Mouse (Mus musculus) left cerebral cortex, adult 18-20 months (tissue): ENCODE measurements around the gene H2-DMb2. TPM values are rescaled to one million over a fixed set of nuclear protein-coding genes. Genes with fewer than 3 reads are reported as not detected.
A peak's percentile ranks its signal among the peaks of the same experiment; 100 is the strongest.

Source experiments
- DNase-seq, 2 experiments: peaks; one replicate each; pipeline ENCODE4 v3.0.0; 2021 to 2022; ENCODE audit warnings: low spot score in 2 of 2, mixed read lengths in 1 of 2
- total RNA-seq, 2 experiments: library from RNA; stranded (reverse); gene quantifications; 2 replicates each; pipeline ENCODE4 v1.2.3; 2021

H2-DMb2 gene
- total RNA-seq, 2 experiments from 2014 or later, result 1.2 to 1.8 TPM

- peak in 1 of 2 experiments; percentile 50 for DNase-seq
Measured at GRCm38 (mm10) chr17:34118113-34118872, 24.8 kb upstream of the H2-DMb2 start.

GRCm38 (mm10) chr17:34118873-34119248 lies 24.2 kb upstream of the H2-DMb2 start:
- DNase-seq, result no peak

- DNase-seq, result peak; percentile 98
Measured at GRCm38 (mm10) chr17:34119249-34120179, 23.6 kb upstream of the H2-DMb2 start, which contains the start of gene H2-DMa. TSS of gene H2-DMa (plus strand) at chr17:34119541.

DNA sequence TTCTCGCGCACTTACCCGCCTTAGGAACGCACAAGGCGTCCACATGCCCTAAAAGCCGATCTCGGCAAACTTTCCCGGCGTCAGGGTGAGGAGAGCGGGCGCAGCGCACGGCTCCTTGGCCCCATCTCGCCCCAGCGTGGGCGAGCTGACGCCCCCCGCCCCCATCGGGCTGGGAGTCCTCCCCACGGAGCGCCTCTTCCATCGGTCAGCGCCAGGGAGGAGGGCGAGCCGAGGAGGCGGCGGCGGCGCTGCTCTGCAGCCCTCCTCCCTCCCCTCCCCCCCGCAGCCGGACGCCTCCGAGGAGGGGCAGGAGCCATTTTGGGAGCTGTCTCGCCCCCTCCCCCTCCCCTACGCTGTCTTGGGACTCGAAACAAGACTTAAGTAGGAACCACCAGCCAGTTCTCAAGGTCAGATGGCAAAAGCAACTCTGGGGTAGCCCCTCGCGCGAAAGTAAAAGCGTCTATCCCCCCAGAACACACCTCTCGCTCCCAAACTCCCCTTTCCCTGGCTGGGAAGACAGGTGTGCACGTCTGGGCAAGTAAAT lies 22.9 kb upstream of the H2-DMb2 start:
- DNase-seq, result peak; percentile 85 to 89

DNA sequence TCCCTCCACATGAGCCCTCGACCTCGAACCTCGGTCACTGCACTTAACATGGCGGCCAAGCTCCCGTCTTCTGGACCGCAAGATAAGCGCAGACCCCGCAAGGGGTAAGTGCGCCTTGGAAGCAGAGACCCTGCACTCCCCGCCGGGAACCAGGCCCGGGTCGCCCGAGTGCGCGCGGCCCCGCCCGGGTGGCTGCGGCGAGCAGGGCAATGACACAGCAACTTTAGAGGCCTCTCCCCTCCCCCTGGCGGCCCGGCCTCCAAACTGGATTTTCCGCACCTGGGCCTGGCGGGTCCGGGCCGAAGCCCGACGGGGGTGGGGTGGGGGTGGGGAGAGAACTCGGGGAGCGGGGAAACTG lies 22.3 kb upstream of the H2-DMb2 start:
- peak in 1 of 2 experiments; percentile 69 for DNase-seq

- DNase-seq, result peak; percentile 86 to 92
Measured at GRCm38 (mm10) chr17:34121172-34121878, 21.8 kb upstream of the H2-DMb2 start.

DNA sequence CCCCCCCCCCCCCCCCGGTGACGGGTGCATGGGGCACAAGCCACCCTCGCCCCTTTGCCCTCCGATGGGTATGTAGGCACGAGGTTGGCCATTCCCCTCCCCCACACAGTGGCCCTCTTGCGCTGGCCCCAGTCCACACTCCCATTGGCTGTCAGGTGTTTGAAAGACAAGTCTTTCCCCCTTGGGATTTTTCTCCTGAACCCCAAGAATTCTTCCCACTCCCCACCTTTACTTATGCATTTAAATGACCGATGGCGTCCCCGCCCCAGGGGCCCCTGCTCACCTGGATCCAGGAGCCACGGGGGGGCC lies 21.3 kb upstream of the H2-DMb2 start:
- peak in 1 of 2 experiments; percentile 55 for DNase-seq

DNA sequence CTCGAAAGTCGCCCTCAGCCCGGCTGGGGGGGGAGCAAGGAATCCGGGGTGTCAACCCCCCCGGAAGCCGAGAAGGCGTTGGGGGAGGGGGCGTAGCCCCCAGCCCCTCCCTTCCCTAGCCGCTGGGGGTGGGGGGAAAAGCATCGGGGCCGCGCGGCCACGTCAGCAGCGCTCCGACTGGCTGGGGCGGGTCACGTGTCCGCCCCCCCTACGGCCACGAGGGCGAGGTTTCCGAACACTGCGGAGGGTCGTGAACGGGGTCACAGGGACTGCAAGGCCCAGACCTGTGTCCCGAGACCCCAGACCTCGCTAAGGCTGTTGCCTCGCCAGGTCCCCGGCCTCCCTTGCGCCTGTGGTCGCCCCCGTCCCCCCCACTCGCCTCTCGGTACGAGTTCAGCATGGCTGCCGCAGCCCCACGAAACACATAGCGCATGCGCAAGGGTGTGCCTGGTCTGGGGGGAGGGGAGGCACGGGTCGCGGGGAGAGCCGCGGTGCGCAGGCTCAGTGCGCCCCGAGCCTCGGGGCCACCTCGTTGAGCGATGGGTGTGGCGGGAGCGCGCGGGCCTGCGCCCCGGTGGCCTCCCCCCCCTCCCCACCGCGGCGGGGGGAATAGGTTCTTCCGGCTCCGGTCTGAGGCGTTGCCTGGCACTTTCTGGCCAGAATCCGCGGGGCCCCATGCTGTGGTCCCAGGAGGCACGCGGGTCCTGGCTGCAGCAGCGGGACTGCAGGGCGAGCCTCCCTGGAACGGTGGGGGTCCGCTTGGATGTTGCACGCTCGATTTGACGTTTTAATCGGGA lies 20.7 kb upstream of the H2-DMb2 start, which contains the start of gene Brd2:
TSS of gene Brd2 (minus strand) at position 447 of the 797 bp plus-strand sequence.
- peak; percentile 96 to 97 for DNase-seq

DNA sequence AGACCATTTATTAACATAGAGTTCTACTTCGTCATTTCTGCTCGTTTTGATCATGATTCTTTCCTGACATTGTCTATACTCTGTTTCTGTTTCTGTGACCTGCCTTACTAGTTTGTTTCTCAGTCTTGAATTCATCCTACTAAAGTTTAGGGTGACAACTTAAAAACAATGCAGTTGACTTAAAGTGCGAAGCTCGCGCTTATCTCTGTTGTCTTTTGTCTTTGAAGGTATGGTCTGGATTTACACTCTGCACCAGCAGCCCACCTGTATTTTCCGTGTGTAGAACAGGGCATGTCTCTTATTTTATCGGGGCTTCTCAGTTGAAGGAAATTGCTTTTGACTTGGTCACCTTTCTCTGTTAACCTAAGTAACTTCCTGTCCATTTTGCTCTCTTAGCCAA lies 20.0 kb upstream of the H2-DMb2 start:
- DNase-seq, result no peak

DNA sequence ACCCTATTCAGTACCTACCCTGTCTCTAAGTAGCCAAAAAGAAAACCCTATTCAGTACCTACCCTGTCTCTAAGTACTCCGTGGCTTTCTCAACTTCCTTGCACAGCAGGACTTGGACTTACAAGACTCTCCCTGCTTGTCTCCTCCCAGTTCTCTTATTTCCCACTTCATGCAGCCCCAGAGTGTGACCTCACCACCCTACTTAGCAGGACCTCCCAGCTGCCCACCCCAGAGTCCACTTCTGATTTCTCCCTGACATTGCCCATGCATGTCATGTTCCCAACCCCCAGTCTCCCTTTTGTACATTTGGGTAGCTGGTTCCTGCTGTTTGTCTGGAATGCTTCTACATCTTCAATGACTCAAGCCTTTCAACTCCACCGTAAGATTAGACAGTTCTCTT lies 19.6 kb upstream of the H2-DMb2 start:
- no peak for DNase-seq

DNA sequence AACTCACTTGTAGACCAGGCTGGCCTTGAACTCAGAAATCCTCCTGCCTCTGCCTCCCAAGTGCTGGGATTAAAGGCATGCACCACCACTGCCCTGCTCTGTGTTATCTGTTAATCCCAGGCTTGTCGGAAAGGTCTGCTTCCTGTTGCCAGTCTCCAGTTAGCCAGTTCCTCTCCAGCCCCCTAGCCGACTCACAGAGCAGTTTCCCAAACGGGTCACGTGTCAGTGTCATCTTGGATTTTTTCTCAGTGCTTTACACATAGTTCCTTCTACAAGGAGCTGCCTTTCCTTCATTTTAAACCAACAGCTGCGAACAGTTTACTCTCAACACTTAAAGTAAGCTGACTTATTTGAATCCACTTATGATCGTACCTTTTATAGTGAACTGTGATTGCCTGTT lies 18.5 kb upstream of the H2-DMb2 start:
- no peak for DNase-seq

- DNase-seq, result no peak
Measured at GRCm38 (mm10) chr17:34126826-34127420, 16.2 kb upstream of the H2-DMb2 start.

DNA sequence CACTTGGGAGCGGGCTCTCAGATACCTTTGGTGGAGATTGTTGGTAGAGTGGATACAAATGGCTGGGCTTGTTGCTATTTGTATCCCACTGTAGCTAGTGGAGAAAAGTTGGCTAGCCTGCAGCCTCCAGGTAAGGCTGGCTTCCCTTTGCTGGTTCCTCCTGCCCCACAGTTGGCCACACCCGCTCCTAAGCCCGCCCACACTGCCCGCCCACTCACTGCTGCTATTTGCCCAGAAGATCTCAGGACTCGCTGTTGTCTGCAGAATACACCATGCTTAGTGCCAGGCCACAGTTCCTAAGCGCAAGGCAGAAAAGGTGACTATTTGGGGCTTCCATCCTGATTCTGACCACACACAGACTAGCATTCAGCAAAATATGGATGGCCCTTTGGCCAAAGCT lies 15.6 kb upstream of the H2-DMb2 start:
- peak; percentile 72 to 80 for DNase-seq

DNA sequence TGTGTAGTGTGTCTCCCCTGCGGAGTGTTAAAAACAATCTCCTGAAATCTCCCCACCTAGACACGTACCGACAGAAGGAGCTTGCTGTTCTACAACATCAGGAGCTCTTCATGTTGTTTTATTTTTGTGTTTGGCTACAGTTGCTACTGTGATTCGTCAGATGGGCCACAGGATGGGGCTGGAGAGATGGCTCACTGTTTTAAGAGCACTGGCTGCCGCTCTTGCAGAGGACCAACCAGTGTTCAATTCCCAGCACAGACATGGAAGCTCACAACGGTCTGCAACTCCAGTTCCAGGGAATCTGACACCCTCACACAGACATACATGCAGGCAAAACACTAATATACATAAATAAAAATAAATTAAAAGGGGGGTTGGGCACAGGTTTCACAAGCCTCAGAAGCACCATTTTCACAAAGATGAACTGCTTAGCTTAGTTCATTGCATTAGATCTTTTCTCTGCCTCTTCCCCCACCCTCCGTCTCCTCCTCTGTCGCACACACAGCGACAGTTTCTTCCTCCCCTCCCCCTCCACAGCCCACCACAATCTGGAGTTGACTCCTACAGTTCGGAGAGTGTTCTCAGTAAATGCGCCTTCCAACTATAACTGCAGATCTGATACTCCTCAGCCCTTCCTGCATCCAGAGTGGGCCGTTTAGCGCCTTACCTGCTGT lies 14.7 kb upstream of the H2-DMb2 start:
- peak; percentile 57 to 73 for DNase-seq

GRCm38 (mm10) chr17:34128944-34129791 lies 13.9 kb upstream of the H2-DMb2 start:
- DNase-seq, result peak in 1 of 2 experiments; percentile 46

- no peak for DNase-seq
Measured at GRCm38 (mm10) chr17:34130073-34130947, 12.8 kb upstream of the H2-DMb2 start.

DNA sequence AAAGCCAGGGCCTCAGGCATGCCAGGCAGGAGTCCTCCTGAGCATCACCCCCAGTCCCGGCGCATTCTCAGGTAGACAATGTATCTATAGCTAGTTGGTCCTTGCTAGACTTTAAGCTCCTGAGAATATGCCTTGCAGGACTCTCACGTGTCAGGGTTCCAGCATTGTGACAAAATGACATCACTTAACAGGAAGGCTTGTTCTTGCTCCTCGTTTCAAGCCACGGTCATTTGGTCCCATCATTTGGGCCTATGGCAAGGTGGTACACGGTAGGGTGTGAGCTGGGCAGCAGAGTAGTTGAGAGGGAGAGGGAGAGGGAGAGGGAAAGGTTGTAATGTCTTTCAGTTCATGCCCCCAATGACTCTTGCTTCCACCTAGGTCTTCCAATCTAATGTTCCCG lies 11.2 kb upstream of the H2-DMb2 start:
- no peak for DNase-seq

GRCm38 (mm10) chr17:34133289-34133688 lies 9.8 kb upstream of the H2-DMb2 start:
- DNase-seq, result no peak
